Mouse (Mus musculus): ENCODE data around the gene Ntm.

DNA sequence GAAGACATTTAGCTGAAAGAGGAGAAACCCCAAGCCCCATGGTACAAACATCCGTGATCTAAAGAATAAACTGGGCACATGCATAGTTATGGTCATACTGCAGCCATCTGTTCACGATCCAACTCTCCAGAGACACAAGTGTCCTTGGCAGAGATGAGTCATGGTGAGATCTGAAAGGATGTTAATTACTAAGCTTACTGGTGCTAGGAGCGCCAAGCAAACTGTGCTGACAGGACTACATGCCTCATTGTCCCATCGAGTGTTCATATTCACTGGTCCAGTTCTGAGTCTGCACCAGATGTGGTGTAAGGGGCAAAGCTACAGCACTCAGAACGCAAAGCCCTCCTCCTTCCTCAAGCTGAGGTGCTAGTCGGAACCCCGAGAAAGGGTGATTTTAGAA lies 745.0 kb downstream of the Ntm start:
- TF ChIP-seq CTCF (IDR thresholded peaks at IDR 0.05; ENCODE audit: control insufficient read depth, insufficient read depth, low read length) = no peak
- TF ChIP-seq POLR2A (IDR thresholded peaks at IDR 0.05; ENCODE audit: borderline replicate concordance, control insufficient read depth, low read depth, low read length) = no peak

Data from bone marrow, adult 2 months (tissue).